Mouse (Mus musculus): Measurements from ENCODE around the gene Ripor2.

The Ripor2 gene

GRCm38 (mm10) chr13:24619711-24620110, 37.7 kb downstream of the Ripor2 start:
- DNase-seq: no peak

- DNase-seq: no peak
These were observed 38.5 kb downstream of the Ripor2 start for GRCm38 (mm10) chr13:24620439-24620838.

GRCm38 (mm10) chr13:24623631-24624030, 41.6 kb downstream of the Ripor2 start:
- DNase-seq: no peak

- DNase-seq: no peak
These were observed 43.1 kb downstream of the Ripor2 start for GRCm38 (mm10) chr13:24625071-24625470.

GRCm38 (mm10) chr13:24626698-24627436, 44.9 kb downstream of the Ripor2 start:
- no peak for DNase-seq

GRCm38 (mm10) chr13:24628192-24628591, 46.2 kb downstream of the Ripor2 start:
- no peak for DNase-seq

- DNase-seq: no peak
These were observed 47.2 kb downstream of the Ripor2 start for GRCm38 (mm10) chr13:24629073-24629621.

GRCm38 (mm10) chr13:24630364-24630763, 48.4 kb downstream of the Ripor2 start:
- no peak for DNase-seq

- no peak for DNase-seq
These were observed 51.1 kb downstream of the Ripor2 start for GRCm38 (mm10) chr13:24632988-24633577.

- DNase-seq: no peak
These were observed 52.5 kb downstream of the Ripor2 start for GRCm38 (mm10) chr13:24634346-24635120.

- peak; percentile 46 to 58 for DNase-seq
These were observed 56.6 kb downstream of the Ripor2 start for GRCm38 (mm10) chr13:24638371-24639214.

GRCm38 (mm10) chr13:24639215-24640165, 57.5 kb downstream of the Ripor2 start:
- peak in 1 of 2 experiments; percentile 17 for DNase-seq

GRCm38 (mm10) chr13:24640166-24640560, 58.2 kb downstream of the Ripor2 start:
- no peak for DNase-seq

- no peak for DNase-seq
These were observed 58.9 kb downstream of the Ripor2 start for GRCm38 (mm10) chr13:24640836-24641385.

GRCm38 (mm10) chr13:24641491-24642430, 59.8 kb downstream of the Ripor2 start:
- no peak for DNase-seq

GRCm38 (mm10) chr13:24645146-24645545, 63.2 kb downstream of the Ripor2 start:
- DNase-seq: no peak

GRCm38 (mm10) chr13:24646324-24646723, 64.3 kb downstream of the Ripor2 start:
- no peak for DNase-seq

GRCm38 (mm10) chr13:24647444-24647843, 65.5 kb downstream of the Ripor2 start:
- no peak for DNase-seq

GRCm38 (mm10) chr13:24648027-24648426, 66.0 kb downstream of the Ripor2 start:
- DNase-seq: no peak

- no peak for DNase-seq
These were observed 66.7 kb downstream of the Ripor2 start for GRCm38 (mm10) chr13:24648668-24649067.

Data from cerebellum, postnatal 25 days (tissue).